Mouse (Mus musculus) liver, adult 2 months (tissue): ENCODE data around the gene Igfbp7. TPM values are rescaled to one million over a fixed set of nuclear protein-coding genes. Genes with fewer than 3 reads are reported as not detected.

Source experiments
- DNase-seq: peaks from one replicate; pipeline ENCODE4 v3.0.0-alpha.2; 2011; ENCODE audit warnings: low read depth, low spot score; ENCODE audit errors: extremely low read depth
- H3K27ac ChIP-seq: fragments of 200-500 bp; replicated peaks from 2 replicates; pipeline ENCODE4 v1.5.1; 2012; ENCODE audit warnings: low read depth, mild to moderate bottlenecking, control low read depth, inconsistent platforms, low read length; ENCODE audit not compliant: insufficient read depth
- H3K27me3 ChIP-seq: fragments of 200-500 bp; 2 replicates; pipeline ENCODE4 v1.6.1; 2012; ENCODE audit warnings: mild to moderate bottlenecking, moderate library complexity, low read length, inconsistent platforms; ENCODE audit not compliant: control insufficient read depth, insufficient read depth
- H3K36me3 ChIP-seq: fragments of 200-500 bp; 2 replicates; pipeline ENCODE4 v1.6.1; 2012; ENCODE audit warnings: low read length, inconsistent platforms; ENCODE audit not compliant: control insufficient read depth, insufficient read depth
- H3K4me1 ChIP-seq: fragments of 200-500 bp; 2 replicates; pipeline ENCODE4 v1.6.1; 2011; ENCODE audit warnings: low read length; ENCODE audit not compliant: control insufficient read depth, insufficient read depth
- H3K4me3 ChIP-seq: fragments of 200-500 bp; 2 replicates; pipeline ENCODE4 v1.5.1; 2011; ENCODE audit warnings: low read depth, mild to moderate bottlenecking, control low read depth, low read length, moderate library complexity; ENCODE audit not compliant: insufficient read depth
- H3K79me2 ChIP-seq: fragments of 200-500 bp; 2 replicates; pipeline ENCODE4 v1.6.1; 2012; ENCODE audit warnings: inconsistent platforms, mild to moderate bottlenecking, low read length, moderate library complexity; ENCODE audit not compliant: control insufficient read depth, insufficient read depth
- H3K9ac ChIP-seq: fragments of 200-500 bp; 2 replicates; pipeline ENCODE4 v1.6.1; 2012; ENCODE audit warnings: low read depth, mild to moderate bottlenecking, control low read depth, inconsistent platforms, low read length
- CTCF ChIP-seq: fragments of 200-500 bp; IDR thresholded peaks from 2 replicates; pipeline ENCODE4 v1.5.1; 2011; ENCODE audit warnings: low read depth, low read length, control low read depth
- POLR2A ChIP-seq: fragments of 200-500 bp; IDR thresholded peaks from 2 replicates; pipeline ENCODE4 v1.6.1; 2011; ENCODE audit warnings: low read length, control low read depth; ENCODE audit not compliant: insufficient read depth; ENCODE audit errors: extremely low read depth
- WGBS: fragments of 180-500 bp; shearing (Covaris S2); methylation state at CpG from one replicate; pipeline ENCODE4 v1.1.7; 2018; 5-methylcytosine and 5-hydroxymethylcytosine counted together
- polyA plus RNA-seq: library from polyadenylated mRNA; depleted of rRNA; stranded (reverse); fragments of >200 nt; gene quantifications from 2 replicates; pipeline ENCODE4 v1.2.3, GENCODE M21; 2012
- total RNA-seq: library from RNA; depleted of rRNA; stranded (reverse); fragments of >200 nt; gene quantifications from 2 replicates; pipeline ENCODE4 v1.2.3, GENCODE M21; 2014

The Igfbp7 gene
- total and polyA plus RNA-seq, 2 experiments, result 69.7 to 336 TPM

GRCm38 (mm10) chr5:77380321-77380901 is 27.4 kb downstream of the Igfbp7 start:
- Histone ChIP-seq H3K4me1 (peaks cover 7% of the 10 kb centered on the region), H3K79me2 (no peaks in the 10 kb centered on the region), H3K27me3 (no peaks in the 10 kb centered on the region), H3K27ac (no peak overlapping the region), H3K4me3 (no peak overlapping the region), H3K36me3 (no peaks in the 10 kb centered on the region), H3K9ac (no peak overlapping the region)
- no peak for DNase-seq
- TF ChIP-seq POLR2A, result no peak
- no peak for TF ChIP-seq CTCF
- 81% methylated on average over 17 of the region's 17 CpGs for WGBS

DNA sequence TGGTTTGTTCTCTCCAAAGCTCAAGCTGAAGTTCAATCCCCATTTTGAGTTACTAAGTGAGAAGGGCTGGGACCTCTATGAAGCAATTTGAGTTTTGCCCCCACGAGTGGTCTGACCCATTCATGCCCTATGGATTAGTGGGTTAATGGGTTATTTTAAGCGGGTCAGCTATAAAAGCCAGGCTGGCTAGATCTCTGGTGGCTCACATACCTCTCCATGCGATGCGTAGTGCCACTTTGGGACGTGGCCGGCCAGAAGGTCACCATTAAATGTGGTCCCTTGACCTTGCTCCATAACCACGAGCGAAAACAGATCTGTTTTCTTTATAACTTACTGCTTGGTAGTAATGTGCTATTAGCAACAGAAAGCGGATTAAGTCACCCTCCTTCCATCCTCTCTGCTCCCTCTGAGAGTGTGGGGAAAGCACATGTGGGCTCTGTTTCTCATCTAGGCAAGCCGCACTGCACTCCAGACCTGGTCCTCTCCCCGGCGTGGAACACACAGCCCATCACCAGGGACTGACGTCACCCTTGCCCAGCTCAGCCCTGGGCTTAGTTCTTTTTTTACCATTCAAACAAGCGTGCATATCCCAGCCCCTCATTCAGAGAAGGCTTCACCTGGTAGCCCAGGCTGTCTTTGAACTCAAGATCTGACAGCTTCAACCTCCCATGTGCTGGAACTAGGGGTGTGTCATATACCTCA is 28.3 kb downstream of the Igfbp7 start:
- TF ChIP-seq CTCF (no peak), POLR2A (no peak)
- H3K79me2 ChIP-seq, result no peaks in the 10 kb centered on the region
- no peak overlapping the region for H3K4me3 ChIP-seq
- no peaks in the 10 kb centered on the region for H3K36me3 ChIP-seq
- H3K9ac ChIP-seq, result no peak overlapping the region
- H3K27ac ChIP-seq, result no peak overlapping the region
- no peaks in the 10 kb centered on the region for H3K27me3 ChIP-seq
- peaks cover 9% of the 10 kb centered on the region; the same call in 1 of the 2 replicates for H3K4me1 ChIP-seq
- DNase-seq, result no peak
- 87% methylated on average over 14 of the region's 14 CpGs for WGBS

- no peak for TF ChIP-seq CTCF
- no peak for TF ChIP-seq POLR2A
- no peak for DNase-seq
- no peak overlapping the region for H3K27ac ChIP-seq
- no peak overlapping the region for H3K9ac ChIP-seq
- WGBS, result 95% methylated on average over 3 of the region's 3 CpGs
- H3K4me3 ChIP-seq, result no peak overlapping the region
- H3K4me1 ChIP-seq, result peaks cover 8% of the 10 kb centered on the region; the same call in 1 of the 2 replicates
- no peaks in the 10 kb centered on the region for H3K36me3 ChIP-seq
- H3K79me2 ChIP-seq, result no peaks in the 10 kb centered on the region
- no peaks in the 10 kb centered on the region for H3K27me3 ChIP-seq
These were observed 29.8 kb downstream of the Igfbp7 start for GRCm38 (mm10) chr5:77378027-77378426.

GRCm38 (mm10) chr5:77375546-77375945 is 32.3 kb downstream of the Igfbp7 start:
- Histone ChIP-seq H3K79me2 (no peaks in the 10 kb centered on the region), H3K27me3 (no peaks in the 10 kb centered on the region), H3K9ac (no peak overlapping the region), H3K4me3 (no peak overlapping the region), H3K27ac (no peak overlapping the region), H3K36me3 (no peaks in the 10 kb centered on the region), H3K4me1 (peaks cover 6% of the 10 kb centered on the region; the same call in 1 of the 2 replicates)
- WGBS, result 75% methylated on average over 4 of the region's 4 CpGs
- DNase-seq, result no peak
- no peak for TF ChIP-seq CTCF
- TF ChIP-seq POLR2A, result no peak

DNA sequence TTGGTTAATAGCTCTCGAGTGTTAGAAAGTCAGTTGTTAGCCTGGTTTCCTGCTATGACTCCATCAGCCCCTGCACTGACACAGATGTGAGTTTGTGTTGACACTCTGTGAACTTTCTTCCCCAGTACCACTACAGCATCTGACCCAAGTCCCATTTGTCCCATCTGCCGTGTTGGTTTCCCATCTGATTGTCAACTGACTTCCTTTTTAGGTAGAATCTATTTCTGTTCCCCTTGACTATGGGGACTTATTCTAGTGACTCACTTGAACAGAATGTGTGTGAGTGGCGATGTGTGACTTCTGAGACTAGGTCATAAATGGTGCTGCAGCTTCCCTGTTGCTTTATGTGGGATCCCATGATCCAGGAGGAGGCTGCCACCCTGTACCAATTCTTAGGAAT is 32.9 kb downstream of the Igfbp7 start:
- 62% methylated on average over 3 of the region's 3 CpGs for WGBS
- Histone ChIP-seq H3K79me2 (no peaks in the 10 kb centered on the region), H3K27ac (no peak overlapping the region), H3K27me3 (no peaks in the 10 kb centered on the region), H3K36me3 (no peaks in the 10 kb centered on the region), H3K4me1 (peaks cover 6% of the 10 kb centered on the region; the same call in 1 of the 2 replicates), H3K4me3 (no peak overlapping the region), H3K9ac (no peak overlapping the region)
- TF ChIP-seq POLR2A (no peak), CTCF (no peak)
- no peak for DNase-seq

DNA sequence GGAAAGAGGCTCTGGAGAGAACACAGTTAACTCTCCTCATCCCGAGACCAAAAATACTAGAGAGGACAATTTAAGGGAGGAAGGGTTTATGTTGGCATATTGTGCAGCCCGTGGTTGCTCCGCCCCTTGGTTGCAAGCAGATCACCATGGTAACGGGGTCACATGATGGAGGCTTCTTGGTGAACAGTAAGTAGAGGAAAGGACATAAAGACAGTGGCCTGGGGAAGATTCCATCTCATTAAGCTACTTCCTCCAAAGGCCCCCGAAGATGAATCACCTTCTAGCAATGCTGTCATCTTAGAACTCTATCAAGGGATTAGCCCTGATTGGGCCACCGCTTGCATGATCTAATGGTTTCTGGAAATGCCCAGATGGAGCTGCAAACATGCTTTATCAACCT is 35.1 kb downstream of the Igfbp7 start:
- H3K4me1 ChIP-seq, result peaks cover 6% of the 10 kb centered on the region; the same call in 1 of the 2 replicates
- H3K27ac ChIP-seq, result peak overlapping the region; percentile 48
- no peak overlapping the region for H3K9ac ChIP-seq
- TF ChIP-seq CTCF (no peak), POLR2A (no peak)
- WGBS, result 64% methylated on average over 6 of the region's 6 CpGs
- no peaks in the 10 kb centered on the region for H3K36me3 ChIP-seq
- no peak overlapping the region for H3K4me3 ChIP-seq
- no peaks in the 10 kb centered on the region for H3K27me3 ChIP-seq
- no peaks in the 10 kb centered on the region for H3K79me2 ChIP-seq
- peak; percentile 29 for DNase-seq
